Mouse (Mus musculus): ENCODE results near the gene Sfr1. TPM values are rescaled to one million over a fixed set of nuclear protein-coding genes. Genes with fewer than 3 reads are reported as not detected.

The Sfr1 gene
- total RNA-seq (2021) = 90.3 and 102 TPM in 2 replicates
- long read RNA-seq, experiment 1, transcript Sfr1-201 (4 exons, 1,657 nt) = major isoform, 70 of 137 reads
- long read RNA-seq, experiment 1, partial matches to known transcripts = 2 of 137 reads
- long read RNA-seq, experiment 1, other reads (novel, unspliced or antisense) = 65 of 137 reads
- long read RNA-seq, experiment 2, transcript Sfr1-201 (4 exons, 1,657 nt) = major isoform, 46 of 101 reads
- long read RNA-seq, experiment 2, partial matches to known transcripts = 0 of 101 reads
- long read RNA-seq, experiment 2, other reads (novel, unspliced or antisense) = 55 of 101 reads

DNA sequence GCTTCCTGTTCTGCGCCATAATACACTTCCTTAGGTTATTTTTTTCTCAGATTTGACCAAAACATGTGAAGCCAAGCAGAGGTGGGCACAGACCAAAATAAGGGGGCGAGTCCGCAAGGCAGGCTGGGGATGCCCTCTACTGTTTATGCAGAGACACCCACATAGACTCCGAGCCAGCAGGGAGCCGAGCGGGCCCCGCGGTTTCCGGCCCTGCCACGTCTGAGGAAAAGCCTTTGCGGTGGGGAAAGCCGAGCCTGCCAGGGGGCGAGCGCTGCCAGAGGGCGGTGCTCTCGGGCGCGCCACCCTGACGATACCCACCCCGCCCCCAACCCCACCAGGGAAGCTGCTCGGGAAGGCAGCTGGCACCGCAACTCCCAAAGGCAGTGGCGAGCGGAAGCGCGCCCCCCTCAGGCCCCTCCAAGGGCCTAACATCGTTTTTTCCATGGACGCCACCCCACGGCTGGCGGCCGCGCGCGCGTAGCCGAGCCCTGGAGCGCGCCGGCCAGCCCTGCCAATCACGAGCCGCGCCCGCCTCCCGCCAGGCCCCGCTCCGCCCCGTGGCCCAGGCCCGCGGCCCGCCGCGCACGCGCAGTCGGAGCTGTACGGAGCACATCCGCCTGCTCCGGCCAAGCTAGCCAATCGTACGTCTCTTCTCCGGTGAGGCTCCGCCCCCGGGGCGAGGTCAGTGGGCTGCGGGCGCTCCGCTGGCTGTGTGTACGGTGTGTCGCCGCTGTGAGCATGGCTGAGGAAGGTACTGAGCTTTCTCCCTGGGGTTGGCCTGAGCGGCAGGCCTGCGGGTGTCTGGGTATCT, at the start of gene Sfr1:
TSS of gene Sfr1 (plus strand) at position 612 of the 811 bp plus-strand sequence.
- peak; percentile 100 for DNase-seq

- DNase-seq = no peak
These were observed 41.9 kb upstream of the Sfr1 start for GRCm38 (mm10) chr19:47689592-47689991.

GRCm38 (mm10) chr19:47691994-47692393, 39.5 kb upstream of the Sfr1 start, which contains the start of gene Col17a1:
TSS of gene Col17a1 (minus strand) at chr19:47692094.
- DNase-seq = no peak

GRCm38 (mm10) chr19:47695725-47696124, 35.8 kb upstream of the Sfr1 start:
- DNase-seq = no peak

DNA sequence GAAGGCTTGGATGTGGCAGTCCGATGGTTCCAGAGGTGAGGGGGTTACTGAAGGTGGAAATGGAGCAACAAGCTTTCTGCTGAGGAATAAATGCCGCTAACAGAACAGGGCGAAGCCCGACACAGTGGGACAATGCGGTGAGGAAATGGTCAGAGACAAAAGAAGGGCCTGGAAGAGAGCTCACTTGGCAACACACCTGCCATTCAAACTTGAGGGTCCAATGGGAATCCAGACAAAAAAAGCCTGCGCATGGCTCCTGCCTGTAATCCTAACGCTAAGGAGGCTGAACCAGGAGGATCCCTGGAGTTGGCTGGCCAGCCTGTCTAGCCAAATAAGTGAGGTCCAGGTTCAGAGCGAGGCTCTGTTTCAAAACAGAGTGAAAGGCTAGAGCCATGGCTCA, 35.1 kb upstream of the Sfr1 start:
- no peak for DNase-seq

GRCm38 (mm10) chr19:47697067-47697466, 34.4 kb upstream of the Sfr1 start:
- DNase-seq = no peak

- DNase-seq = no peak
These were observed 33.2 kb upstream of the Sfr1 start for GRCm38 (mm10) chr19:47698266-47698665.

DNA sequence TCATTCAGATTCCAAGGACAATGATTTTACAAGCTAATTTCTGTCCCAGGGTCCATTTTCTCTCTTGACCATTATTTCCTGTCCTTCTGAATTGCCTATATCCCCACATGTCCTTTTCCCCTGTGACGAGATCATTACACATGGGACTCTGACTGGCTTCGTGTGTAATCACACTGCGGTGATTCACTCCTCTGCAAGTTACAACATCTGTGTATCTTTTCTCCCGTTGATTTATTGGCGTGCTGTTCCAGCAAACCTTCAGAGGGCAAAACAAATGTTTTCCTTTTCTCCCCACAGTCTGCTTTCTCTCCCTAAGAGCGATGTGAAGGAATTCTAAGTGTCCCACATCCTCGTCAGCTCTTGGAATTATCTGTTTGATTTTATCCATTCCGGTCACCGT, 31.7 kb upstream of the Sfr1 start:
- DNase-seq = peak; percentile 76

- DNase-seq = no peak
These were observed 31.0 kb upstream of the Sfr1 start for GRCm38 (mm10) chr19:47700509-47700908.

- no peak for DNase-seq
These were observed 26.3 kb upstream of the Sfr1 start for GRCm38 (mm10) chr19:47705080-47705771.

DNA sequence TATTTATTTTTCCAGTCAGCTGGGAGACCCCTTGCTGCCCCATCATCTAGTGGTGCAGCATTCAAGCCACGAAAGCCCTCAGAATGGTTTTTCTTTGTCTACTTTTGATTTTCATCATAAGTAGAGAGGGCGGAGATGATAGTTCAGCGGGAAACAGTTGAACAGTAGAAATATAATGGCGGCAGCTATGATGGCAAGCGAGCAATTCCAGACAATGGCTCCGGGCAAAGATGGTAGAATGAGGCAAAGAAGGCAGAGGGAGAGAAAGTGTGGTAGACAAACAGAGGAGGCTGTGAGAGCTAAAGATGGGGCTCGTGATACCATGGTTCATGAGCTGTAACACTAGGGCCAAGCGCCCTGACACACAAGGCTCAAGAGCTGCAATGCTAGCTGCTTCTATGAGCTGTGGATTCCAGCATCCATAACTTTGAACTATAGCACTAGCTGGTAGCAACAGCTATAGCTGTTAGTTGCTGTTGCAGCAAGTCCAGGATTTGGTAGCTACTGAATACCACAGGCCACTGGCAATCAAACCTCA, 25.6 kb upstream of the Sfr1 start:
- DNase-seq = no peak

DNA sequence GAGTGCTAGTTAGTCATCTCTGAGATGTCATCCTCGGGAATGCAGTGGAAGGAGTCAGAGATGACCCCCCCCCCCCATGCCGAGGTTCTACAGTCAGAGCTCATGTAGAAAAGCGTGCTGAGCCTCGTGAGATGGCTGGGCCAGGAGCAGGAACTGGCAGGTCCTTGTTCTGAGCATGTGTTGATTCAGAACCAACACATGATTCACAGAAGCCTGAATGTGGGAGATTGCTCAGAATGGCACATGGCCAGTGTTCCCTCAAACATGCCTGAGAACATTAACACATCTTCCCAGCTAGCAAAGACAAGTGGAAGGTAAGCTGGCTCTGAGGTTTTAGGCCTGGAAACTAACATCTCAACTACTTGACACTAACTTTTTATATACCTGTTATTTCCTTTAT, 21.1 kb upstream of the Sfr1 start:
- peak; percentile 10 for DNase-seq

GRCm38 (mm10) chr19:47713457-47713856, 18.0 kb upstream of the Sfr1 start:
- DNase-seq = no peak

- no peak for DNase-seq
These were observed 15.3 kb upstream of the Sfr1 start for GRCm38 (mm10) chr19:47716144-47716543.

DNA sequence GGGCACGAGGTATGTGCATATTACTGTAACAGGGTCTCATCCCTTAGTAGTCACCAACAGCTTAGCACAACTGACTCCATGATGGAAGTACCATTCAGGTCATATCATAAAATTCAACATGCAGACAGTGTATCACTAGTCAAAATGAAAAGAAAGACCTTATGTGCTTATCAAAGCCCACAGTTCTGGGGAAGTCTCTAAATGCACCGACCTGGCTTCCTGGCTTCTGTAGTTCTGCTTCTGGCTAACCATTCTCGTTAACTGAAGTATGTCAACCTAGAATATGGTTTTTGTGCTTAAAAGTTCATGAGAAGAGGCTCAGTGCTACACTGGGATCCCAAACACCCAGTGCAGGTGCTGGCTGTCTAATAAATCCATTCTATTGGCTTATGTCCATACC, 12.3 kb upstream of the Sfr1 start:
- no peak for DNase-seq

DNA sequence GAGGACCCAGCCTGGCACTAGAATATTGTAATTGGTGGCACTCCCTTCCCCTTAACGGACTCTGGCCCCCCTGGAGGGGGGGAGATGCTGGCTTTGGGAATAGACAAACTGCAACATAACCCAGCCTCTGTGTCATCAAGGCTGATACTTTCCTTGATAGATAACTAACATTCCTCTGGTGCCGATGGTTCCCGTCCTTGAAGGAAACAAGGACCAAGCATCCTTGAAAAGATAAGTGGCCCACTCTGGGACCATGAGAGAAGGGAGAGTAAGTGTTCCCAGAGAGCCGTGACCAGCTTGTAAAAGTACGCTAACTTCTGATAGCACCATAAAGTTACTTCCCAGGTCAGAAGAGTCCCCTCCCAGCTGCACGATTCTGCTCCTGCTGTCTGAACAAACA, 9.0 kb upstream of the Sfr1 start:
- peak; percentile 11 for DNase-seq

DNA sequence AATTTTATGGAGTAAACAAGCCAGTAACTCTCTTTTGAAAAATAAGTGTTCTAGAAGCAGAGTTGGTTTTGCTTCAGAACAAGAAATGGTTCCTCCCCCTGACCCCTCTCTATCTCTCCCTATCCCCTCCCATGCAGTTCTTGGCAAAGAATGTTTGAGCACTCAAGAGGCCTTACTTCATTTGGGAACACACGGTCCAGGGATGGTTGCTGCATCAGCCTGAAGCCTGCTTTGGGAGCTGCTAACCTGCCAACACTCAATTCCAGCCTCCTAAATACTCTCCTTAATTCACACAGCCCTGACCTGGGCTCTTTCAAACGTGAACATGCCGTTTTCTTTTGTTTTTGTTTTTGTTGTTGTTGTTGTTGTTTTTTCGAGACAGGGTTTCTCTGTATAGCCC, 6.6 kb upstream of the Sfr1 start:
- no peak for DNase-seq

GRCm38 (mm10) chr19:47725643-47726140, 5.8 kb upstream of the Sfr1 start:
- no peak for DNase-seq

- DNase-seq = peak; percentile 74
These were observed 801 bp upstream of the Sfr1 start for GRCm38 (mm10) chr19:47730691-47731070.

- peak; percentile 86 for DNase-seq
These were observed 449 bp downstream of the Sfr1 start for GRCm38 (mm10) chr19:47731931-47732330.

- DNase-seq = no peak
These were observed 15.6 kb downstream of the Sfr1 start for GRCm38 (mm10) chr19:47747072-47747471.

DNA sequence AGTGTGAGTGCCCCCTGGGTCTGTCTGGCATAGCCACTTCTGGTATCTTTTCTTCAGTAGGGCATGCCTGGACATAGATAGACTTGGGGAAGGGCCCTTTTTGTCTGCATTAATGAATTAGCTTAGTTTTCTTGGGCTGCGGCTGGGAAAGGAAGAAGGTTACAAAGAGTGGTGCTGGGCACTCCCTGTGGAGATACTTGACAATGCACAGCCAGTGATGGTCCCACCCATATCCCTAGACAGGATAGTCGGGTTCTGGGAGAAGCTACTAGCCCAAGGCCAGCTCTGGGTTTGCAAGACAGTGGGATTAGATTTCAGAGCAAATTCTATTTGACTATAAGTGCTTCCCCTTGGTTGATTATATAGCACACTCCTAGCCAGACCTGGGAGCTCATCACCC, 17.5 kb downstream of the Sfr1 start:
- no peak for DNase-seq

DNA sequence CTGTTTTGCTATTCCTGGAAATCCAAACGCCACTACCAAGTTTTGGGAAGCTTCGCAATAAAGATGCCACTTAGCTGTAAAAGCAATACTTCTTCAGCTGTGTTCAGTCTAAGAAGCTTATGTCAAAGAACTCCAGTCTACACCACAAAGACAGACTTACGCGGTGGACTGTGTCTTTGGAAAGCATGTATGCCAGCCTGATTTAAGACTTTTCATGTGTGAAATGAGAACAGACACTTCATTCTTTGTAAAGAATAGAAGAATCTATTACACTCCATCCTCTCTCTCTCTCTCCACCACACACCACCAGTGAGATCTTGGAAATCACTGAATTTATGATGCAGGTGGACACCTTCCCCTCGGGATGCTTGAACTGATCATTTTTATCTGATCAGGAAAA, 18.9 kb downstream of the Sfr1 start:
- no peak for DNase-seq
